Mouse (Mus musculus): ENCODE results near the gene Sirt6.
"Not testable (repeated sequence)": the region's sequence is repeated elsewhere in the genome, so short reads cannot be mapped to it uniquely, and the experiment has no call there.

Sirt6 gene

GRCm38 (mm10) chr10:81626994-81627835, at the start of gene Sirt6:
TSS of gene Sirt6 (minus strand) at chr10:81627797.
- DNase-seq: peak; percentile 96

- no peak for DNase-seq
Observed at GRCm38 (mm10) chr10:81656174-81656573, 28.6 kb upstream of the Sirt6 start.

- DNase-seq: no peak
Observed at GRCm38 (mm10) chr10:81655178-81655577, 27.6 kb upstream of the Sirt6 start.

GRCm38 (mm10) chr10:81648803-81649775, 21.5 kb upstream of the Sirt6 start, which contains the start of gene Gm10778:
TSS of gene Gm10778 (plus strand) at chr10:81649059.
- DNase-seq: peak; percentile 93

GRCm38 (mm10) chr10:81646015-81646555, 18.5 kb upstream of the Sirt6 start:
- peak; percentile 53 for DNase-seq

- DNase-seq: peak; percentile 37
Observed at GRCm38 (mm10) chr10:81645391-81645790, 17.8 kb upstream of the Sirt6 start.

GRCm38 (mm10) chr10:81644716-81645115, 17.1 kb upstream of the Sirt6 start:
- peak; percentile 60 for DNase-seq

GRCm38 (mm10) chr10:81644162-81644561, 16.6 kb upstream of the Sirt6 start:
- DNase-seq: no peak

- DNase-seq: peak; percentile 96
Observed at GRCm38 (mm10) chr10:81643449-81644055, 16.0 kb upstream of the Sirt6 start.

GRCm38 (mm10) chr10:81642648-81643448, 15.3 kb upstream of the Sirt6 start:
- no peak for DNase-seq

- peak; percentile 80 for DNase-seq
Observed at GRCm38 (mm10) chr10:81641978-81642647, 14.5 kb upstream of the Sirt6 start.

GRCm38 (mm10) chr10:81641566-81641965, 14.0 kb upstream of the Sirt6 start:
- no peak for DNase-seq

- not testable (repeated sequence) for DNase-seq
Observed at GRCm38 (mm10) chr10:81640825-81641224, 13.2 kb upstream of the Sirt6 start.

GRCm38 (mm10) chr10:81638101-81638500, 10.5 kb upstream of the Sirt6 start:
- no peak for DNase-seq

GRCm38 (mm10) chr10:81636338-81636737, 8.7 kb upstream of the Sirt6 start:
- no peak for DNase-seq

- DNase-seq: peak; percentile 82
Observed at GRCm38 (mm10) chr10:81633253-81634099, 5.9 kb upstream of the Sirt6 start.

GRCm38 (mm10) chr10:81628390-81628789, 793 bp upstream of the Sirt6 start, which contains the start of gene Ankrd24:
TSS of gene Ankrd24 (plus strand) at chr10:81628540.
- no peak for DNase-seq

GRCm38 (mm10) chr10:81627836-81628220, 231 bp upstream of the Sirt6 start:
- peak; percentile 76 for DNase-seq

- peak; percentile 63 for DNase-seq
Observed at GRCm38 (mm10) chr10:81626101-81626993, 1.2 kb downstream of the Sirt6 start.

Data from cerebellum, adult 9-10 months (tissue).